Mouse (Mus musculus) splenic B cell, adult 2 months (primary cell): ENCODE measurements around the gene Spata13.

ENCODE experiments used
- DNase-seq: peaks from one replicate; pipeline ENCODE4 v3.0.0-alpha.2; 2011; ENCODE audit warnings: low read depth, low spot score
- H3K27me3 ChIP-seq: 2 replicates; pipeline ENCODE4 v1.6.1; 2012; ENCODE audit warnings: mild to moderate bottlenecking, low read length, moderate library complexity, mixed read lengths; ENCODE audit not compliant: control insufficient read depth, poor library complexity, insufficient read depth, severe bottlenecking
- H3K36me3 ChIP-seq: 2 replicates; pipeline ENCODE4 v1.6.1; 2012; ENCODE audit warnings: mild to moderate bottlenecking, low read length, moderate library complexity, mixed read lengths; ENCODE audit not compliant: control insufficient read depth, poor library complexity, insufficient read depth, severe bottlenecking

Gene Spata13

DNA sequence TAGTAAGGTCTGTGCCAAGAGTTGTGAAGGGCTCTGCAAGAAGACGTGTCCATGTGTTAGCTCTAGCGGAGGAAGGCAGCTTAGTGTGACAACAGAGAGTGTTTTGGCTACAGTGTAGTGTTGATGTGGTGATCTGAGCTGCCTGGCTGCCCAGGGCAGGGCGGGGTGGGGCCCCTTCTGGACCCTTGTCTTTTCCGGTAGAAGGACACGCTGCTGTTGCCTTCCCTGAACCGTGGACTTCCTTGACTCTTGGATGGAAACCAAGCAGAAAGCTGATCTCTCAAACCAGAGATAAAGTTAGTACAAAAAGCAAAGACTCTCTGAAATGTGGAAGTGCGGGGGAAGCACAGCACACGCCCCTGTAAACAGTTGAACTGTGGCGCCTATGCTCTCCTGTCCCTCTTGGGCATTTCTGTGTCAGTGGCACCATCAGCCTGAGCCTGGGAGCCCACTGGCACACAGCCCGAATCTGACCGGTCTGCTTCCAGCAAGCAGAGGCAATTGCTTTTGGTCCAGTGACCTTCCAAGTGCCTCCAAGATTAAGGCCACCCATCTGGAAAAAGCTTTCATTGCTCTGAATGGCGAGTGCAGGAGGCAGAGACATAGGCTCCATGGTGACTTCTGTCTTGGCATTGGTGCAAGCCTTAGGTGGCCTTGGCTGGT lies 48.7 kb downstream of the Spata13 start:
- Histone ChIP-seq H3K36me3 (no peaks in the 10 kb centered on the region), H3K27me3 (no peaks in the 10 kb centered on the region)
- peak; percentile 51 for DNase-seq

DNA sequence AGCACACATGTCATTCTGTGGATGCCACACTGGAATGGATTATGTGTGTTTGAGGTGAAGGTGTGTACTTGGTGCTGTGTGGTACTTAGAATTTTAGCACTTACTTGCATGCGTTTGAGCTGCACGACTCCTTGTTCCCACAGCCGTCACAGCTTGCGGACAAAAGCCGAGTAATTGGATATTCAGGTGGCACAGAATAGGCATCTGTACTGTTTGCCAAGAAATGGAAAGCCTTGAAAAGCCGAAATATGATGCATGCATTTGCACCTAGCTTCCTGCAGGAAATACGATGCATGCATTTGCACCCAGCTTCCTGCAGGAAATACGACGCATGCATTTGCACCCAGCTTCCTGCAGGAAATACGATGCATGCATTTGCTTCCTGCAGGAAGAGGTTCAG lies 50.2 kb downstream of the Spata13 start:
- no peaks in the 10 kb centered on the region for H3K27me3 ChIP-seq
- DNase-seq = no peak
- no peaks in the 10 kb centered on the region for H3K36me3 ChIP-seq

DNA sequence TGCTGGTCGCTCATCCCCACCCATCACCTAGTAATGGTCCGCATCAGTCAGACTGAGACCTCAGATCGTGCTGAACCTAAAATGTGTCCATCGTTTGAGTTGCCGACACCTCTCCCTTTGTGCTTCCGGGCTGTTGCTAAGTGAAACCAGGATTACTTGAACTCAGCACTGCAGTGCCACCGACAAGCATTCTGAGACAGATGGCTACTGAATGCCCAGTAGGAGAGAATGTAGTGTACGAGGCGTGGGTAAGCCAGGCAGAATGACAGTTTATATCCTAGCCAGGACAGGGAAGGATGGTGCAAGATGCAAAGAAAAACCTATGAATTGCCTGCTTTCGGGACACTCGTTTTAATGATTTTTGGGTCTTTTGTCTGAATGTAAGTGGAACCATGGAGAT lies 52.9 kb downstream of the Spata13 start:
- Histone ChIP-seq H3K36me3 (no peaks in the 10 kb centered on the region), H3K27me3 (no peaks in the 10 kb centered on the region)
- no peak for DNase-seq

DNA sequence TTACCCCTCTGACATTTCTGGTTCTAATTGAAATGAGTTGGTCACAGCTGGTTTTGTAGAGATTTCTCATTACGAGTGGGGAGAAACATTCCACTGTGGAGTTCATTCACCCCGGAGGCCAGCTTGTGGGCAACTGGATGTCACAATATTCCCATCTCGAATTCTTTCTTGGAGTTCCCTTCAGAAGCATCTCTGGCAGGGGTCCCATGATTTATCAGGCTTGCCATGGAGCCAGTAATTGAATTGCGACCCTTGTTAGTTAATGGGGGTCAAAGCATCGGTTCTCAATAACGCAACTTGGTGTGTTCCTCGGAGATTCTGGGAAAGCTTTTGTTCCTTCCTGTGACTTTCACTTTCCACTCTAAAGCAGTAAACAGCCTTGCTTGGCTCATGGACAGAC lies 53.4 kb downstream of the Spata13 start:
- no peak for DNase-seq
- Histone ChIP-seq H3K36me3 (no peaks in the 10 kb centered on the region), H3K27me3 (no peaks in the 10 kb centered on the region)

DNA sequence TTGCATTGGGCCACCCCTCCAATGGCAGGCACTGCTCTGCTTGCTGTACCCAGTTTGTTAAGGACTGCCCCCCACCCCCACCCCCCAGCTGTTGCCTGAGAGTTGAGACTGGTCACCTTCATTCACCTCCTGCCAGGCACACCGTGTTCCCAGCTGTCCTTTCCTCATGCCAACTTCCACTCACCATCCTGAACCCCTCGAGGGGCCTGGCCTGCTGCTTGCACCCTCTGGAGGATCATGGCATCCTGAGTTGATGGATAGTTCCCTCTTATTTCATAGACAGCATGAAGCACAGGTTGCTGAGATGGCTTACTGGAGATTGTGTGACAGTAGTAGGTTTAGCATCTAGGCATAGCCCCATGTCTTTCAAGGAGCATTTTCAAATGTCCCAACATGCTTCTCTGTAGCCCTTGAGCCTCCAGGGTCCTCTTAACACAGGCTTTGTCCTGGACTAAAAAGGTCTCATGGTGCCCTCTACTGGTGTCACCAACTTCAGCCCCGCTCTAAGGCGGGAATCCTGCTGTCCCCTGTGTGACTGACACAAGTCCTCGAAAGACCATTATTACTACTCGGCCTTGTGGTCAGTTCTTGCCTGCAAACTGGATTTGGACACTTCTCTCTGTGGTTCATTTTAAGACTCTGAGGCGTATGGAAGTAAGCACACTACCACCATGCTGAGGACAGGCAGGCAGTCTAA lies 54.9 kb downstream of the Spata13 start:
- no peaks in the 10 kb centered on the region for H3K27me3 ChIP-seq
- peak; percentile 81 for DNase-seq
- no peaks in the 10 kb centered on the region for H3K36me3 ChIP-seq

DNA sequence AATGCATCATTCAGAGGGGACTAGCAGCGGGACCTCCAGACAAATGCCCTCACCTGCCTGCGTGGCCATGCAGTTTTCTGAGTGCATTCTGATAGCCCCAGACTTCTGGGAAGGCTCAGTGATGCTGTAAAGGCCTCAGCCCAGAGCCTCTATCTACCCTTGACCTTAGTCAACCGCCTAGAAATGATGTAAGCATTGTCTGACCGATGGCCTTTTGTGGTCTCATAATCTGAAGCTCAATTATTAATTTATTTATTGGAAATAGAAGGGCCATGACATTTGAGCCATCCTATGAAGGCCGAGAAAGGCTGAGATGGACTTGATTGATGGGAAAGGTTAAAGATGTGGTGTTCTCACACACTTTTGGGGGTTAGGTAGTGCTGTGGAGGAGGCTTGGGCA lies 56.0 kb downstream of the Spata13 start:
- DNase-seq = no peak
- H3K27me3 ChIP-seq = no peaks in the 10 kb centered on the region

DNA sequence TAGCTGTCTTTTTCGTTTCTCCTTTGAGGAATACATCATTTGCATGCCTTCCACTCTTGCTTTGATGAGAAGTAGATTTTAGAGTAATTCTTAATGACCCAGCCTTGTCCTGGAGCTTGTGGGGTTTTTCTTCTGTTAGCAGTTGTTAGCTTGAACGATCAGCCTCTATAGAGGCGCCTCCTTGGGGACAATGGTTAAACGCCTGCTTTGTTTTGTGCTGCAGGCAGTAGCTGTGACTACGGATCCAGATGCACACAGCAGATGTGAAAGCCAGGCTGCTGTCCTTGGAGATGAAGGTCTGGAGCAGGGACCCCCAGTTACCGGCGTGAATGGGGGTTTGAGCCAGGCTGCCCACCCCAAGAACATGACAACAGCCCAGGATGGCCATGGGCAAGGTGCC lies 56.8 kb downstream of the Spata13 start:
- DNase-seq = no peak
- Histone ChIP-seq H3K36me3 (no peaks in the 10 kb centered on the region), H3K27me3 (no peaks in the 10 kb centered on the region)

More for the DNA sequence above, 56.0 kb downstream of the Spata13 start:
- no peaks in the 10 kb centered on the region for H3K36me3 ChIP-seq

DNA sequence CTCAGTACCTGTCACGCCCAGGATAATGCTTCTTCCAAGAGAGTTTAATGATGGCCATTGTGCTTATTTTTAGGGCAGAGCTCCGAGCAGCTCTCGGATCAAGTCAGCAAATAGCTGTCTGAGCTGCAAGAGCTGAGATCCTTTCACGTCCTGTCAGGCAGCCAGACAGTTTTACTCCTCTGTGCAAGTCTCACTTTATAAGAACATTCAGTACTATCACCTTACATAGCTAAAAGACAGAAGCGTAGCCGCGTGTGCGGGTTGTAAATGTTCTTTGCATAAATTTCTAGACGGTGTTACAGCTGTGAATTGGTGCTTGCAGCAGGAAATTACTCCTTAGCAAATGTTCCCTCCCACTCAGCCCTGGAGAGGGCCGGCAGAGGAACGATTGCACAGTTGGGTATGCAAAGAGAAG lies 59.3 kb downstream of the Spata13 start:
- H3K36me3 ChIP-seq = no peaks in the 10 kb centered on the region
- no peak for DNase-seq
- H3K27me3 ChIP-seq = no peaks in the 10 kb centered on the region

DNA sequence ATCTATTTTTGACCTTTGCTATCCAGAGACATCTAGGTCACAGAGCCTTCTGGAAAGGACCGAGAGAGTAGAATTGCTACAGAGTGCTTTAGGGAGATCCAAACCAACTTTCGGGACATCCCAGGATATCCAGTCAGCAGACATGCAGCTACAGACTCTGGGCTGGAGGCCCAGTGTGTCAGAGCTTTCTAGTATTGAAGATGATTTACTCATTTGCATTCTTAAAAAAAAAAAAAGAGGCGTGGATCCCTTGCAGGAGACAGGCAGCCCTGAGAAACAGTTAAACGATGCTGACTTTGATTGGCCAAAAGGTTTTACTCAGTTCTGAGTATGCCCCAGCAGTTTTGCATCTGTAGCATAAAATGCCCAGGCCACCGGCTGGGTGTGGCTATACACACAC lies 59.9 kb downstream of the Spata13 start:
- DNase-seq = no peak
- Histone ChIP-seq H3K27me3 (no peaks in the 10 kb centered on the region), H3K36me3 (no peaks in the 10 kb centered on the region)

DNA sequence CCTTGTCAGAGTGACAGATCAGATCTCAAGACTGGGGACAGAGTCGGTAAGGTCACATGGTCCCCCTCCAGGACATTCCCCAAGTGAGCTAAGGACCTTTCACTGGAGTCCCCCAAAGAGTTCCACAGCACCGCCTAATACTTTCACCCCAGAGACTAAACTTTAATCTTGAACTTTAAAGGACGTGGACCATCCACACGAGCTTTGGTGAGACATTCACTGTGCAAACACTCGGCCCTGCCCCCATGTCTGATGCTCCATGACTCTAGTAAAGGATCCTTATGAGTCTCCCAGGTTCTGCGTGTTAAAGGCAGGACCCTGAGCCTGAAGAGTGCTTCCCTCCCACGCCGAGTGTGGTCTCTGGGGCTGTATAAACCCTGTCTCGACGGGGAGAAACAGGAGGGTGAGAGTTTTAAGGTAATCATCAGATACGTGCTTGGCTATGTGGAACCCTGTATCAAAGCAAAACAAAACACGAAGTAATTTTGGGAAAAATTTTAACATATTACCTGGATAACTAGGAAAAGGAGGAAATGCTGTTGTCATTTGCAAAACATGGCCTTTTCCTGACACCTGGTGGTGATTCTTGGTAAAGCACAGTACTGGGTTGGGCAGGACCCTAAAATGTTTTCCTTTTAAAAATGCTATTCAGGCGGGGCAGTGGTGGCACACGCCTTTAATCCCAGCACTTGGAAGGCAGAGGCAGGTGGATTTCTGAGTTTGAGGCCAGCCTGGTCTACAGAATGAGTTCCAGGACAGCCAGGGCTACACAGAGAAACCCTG lies 60.6 kb downstream of the Spata13 start:
- H3K27me3 ChIP-seq = no peaks in the 10 kb centered on the region

DNA sequence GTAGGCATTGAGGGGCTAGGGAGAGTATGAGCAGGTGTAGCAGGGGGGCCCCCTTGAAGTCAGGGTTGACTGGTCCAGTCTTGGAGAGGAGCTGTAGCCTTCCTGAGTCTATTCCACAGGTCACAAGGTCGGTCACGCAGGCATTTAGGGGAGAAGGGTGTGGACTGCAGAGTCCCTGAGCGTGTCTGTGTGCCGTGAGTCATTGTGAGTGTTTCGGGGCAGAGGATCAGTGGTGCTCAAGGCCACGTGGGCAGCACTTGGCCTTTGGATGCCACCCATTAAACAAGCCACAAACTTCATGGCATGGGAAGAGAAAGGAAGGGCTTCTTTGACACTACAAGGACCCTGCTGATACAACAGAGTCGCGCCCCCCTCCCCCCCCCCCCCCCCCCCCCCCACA lies 63.5 kb downstream of the Spata13 start:
- no peaks in the 10 kb centered on the region for H3K27me3 ChIP-seq
- H3K36me3 ChIP-seq = no peaks in the 10 kb centered on the region
- DNase-seq = no peak

More for the DNA sequence above, 60.6 kb downstream of the Spata13 start:
- H3K36me3 ChIP-seq = no peaks in the 10 kb centered on the region
- DNase-seq = peak; percentile 64

DNA sequence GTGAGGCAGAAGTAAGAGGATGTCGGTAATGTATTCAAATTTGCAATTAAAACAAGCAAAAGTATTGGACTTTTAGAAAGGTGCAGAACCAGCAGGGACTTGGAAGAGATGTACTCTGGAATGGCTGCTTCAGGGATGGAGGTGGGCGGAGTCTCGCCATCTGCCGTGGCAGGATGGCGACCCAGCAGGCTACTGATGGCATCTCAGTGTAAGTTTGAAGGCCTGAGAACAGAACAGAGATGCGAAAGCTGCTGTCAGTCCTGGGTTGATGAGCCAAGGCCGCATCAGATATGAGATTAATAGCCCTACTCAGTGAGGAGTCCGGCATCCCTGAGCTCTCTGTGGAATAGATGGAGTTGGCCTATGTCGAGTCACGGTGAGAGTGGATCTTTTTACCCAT lies 65.2 kb downstream of the Spata13 start:
- Histone ChIP-seq H3K36me3 (no peaks in the 10 kb centered on the region), H3K27me3 (no peaks in the 10 kb centered on the region)
- no peak for DNase-seq

DNA sequence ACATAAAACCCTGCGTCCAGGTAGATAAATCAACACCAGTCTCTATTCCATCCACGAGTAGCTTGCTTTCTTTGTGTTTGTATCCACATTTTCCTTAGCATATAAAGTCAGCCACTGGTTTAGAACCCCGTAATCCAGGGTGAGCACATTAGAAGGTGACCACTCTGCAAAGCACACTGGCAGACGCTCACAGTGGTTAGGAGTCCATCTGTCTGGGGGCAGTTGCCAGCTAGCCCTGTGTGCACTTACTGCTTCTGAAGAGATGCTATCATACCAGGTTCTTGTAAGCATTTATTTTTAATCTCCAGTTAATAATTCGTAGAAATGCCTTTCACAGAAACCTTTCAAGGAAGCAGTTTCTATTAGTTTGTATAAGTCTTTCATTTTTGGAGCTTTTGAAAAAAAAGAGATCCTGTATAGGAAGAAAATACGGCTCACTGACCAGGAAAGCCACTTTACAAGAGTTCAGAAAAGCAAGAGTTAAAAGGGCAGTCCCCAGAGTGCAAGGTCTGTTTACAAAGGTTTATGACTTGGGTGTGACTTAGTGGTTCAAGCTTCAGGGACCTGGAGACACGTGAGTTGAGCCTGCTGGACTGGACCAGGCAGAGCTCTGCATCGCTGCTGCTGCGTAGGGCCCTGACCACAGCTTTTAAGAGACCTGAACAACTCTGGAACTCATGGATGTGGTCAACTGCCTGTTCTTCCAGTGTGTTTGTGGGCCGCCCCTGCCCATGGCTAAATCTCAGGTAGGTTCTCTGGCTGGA lies 68.8 kb downstream of the Spata13 start:
- Histone ChIP-seq H3K36me3 (no peaks in the 10 kb centered on the region), H3K27me3 (no peaks in the 10 kb centered on the region)
- DNase-seq = no peak

DNA sequence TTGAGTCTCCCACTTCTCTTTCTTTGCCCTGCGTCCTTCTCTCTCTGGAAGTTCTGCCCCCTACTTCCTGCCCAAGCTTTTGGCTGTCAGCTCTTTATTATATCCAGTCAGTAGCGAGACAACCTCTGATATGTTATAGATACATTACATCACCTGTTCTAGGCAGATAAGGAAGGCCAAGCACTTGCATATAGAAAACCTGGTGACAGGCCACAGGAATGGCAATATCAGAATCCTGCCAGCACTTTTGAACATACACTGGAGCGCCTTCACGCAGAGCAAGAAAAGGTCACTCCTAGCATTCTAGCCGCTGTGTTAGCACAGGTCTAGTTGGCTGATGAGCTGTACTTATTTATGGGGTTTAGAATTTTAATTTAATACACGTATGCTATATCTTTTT lies 70.7 kb downstream of the Spata13 start:
- no peaks in the 10 kb centered on the region for H3K36me3 ChIP-seq
- no peak for DNase-seq

More for the DNA sequence above, 70.7 kb downstream of the Spata13 start:
- H3K27me3 ChIP-seq = no peaks in the 10 kb centered on the region
